Mouse (Mus musculus) stomach, postnatal 0 days (tissue): ENCODE data around the gene Syt14. TPM values are rescaled to one million over a fixed set of nuclear protein-coding genes. Genes with fewer than 3 reads are reported as not detected.

Experiments used
- ATAC-seq: fragments of 200-750 bp; cut with Nextera tagmentation; 2 replicates; pipeline ENCODE4 v1.8.0; 2017; ENCODE audit not compliant: low FRiP score, low TSS enrichment
- DNase-seq: peaks from one replicate; pipeline ENCODE4 v3.0.0-alpha.2; 2016; ENCODE audit warnings: low spot score
- H3K27ac ChIP-seq: fragments of 300-500 bp; sonication (generic); replicated peaks from 2 replicates; pipeline ENCODE4 v1.5.1; 2014; ENCODE audit warnings: mild to moderate bottlenecking, control low read depth
- H3K27me3 ChIP-seq: fragments of 300-500 bp; sonication (generic); 2 replicates; pipeline ENCODE4 v1.6.1; 2014; ENCODE audit warnings: low read length; ENCODE audit not compliant: control insufficient read depth, insufficient read depth
- H3K36me3 ChIP-seq: fragments of 300-500 bp; sonication (generic); 2 replicates; pipeline ENCODE4 v1.6.1; 2014; ENCODE audit warnings: low read length, mixed read lengths; ENCODE audit not compliant: control insufficient read depth, insufficient read depth
- H3K4me1 ChIP-seq: fragments of 300-500 bp; sonication (generic); replicated peaks from 2 replicates; pipeline ENCODE4 v1.6.1; 2014; ENCODE audit warnings: antibody characterized with exemption; ENCODE audit not compliant: control insufficient read depth, insufficient read depth
- H3K4me2 ChIP-seq: fragments of 300-500 bp; sonication (generic); replicated peaks from 2 replicates; pipeline ENCODE4 v1.6.1; 2014; ENCODE audit warnings: low read depth, mild to moderate bottlenecking, control low read depth, moderate library complexity
- H3K4me3 ChIP-seq: fragments of 300-500 bp; sonication (generic); 2 replicates; pipeline ENCODE4 v1.5.1; 2014; ENCODE audit warnings: low read depth, low read length, control low read depth
- H3K9ac ChIP-seq: fragments of 300-500 bp; sonication (generic); 2 replicates; pipeline ENCODE4 v1.6.1; 2014; ENCODE audit warnings: mild to moderate bottlenecking, low read length, control low read depth, mixed read lengths
- H3K9me3 ChIP-seq: fragments of 300-500 bp; sonication (generic); 2 replicates; pipeline ENCODE4 v1.6.1; 2016; ENCODE audit warnings: low read length; ENCODE audit not compliant: control insufficient read depth
- CTCF ChIP-seq: IDR thresholded peaks from 2 replicates; pipeline ENCODE4 v1.5.1; 2016; ENCODE audit warnings: antibody characterized with exemption, low read depth, mild to moderate bottlenecking, moderate library complexity
- EP300 ChIP-seq: optimal IDR thresholded peaks from 2 replicates; pipeline ENCODE3; 2016; ENCODE audit warnings: antibody characterized with exemption
- WGBS: fragments of 180-500 bp; shearing (Covaris S2); extraction: QIAGEN DNeasy Blood & Tissue Kit; methylation state at CpG from one replicate; pipeline ENCODE4 v1.1.7; 2014; 5-methylcytosine and 5-hydroxymethylcytosine counted together
- polyA plus RNA-seq: library from polyadenylated mRNA; unstranded; fragments of >200 nt; fragmentation: Nextera tagmentation; extraction: Ambion mirVana; gene quantifications from 2 replicates; pipeline ENCODE4 v1.2.1, GENCODE M21; 2015

Syt14 gene
- polyA plus RNA-seq, 1 experiment from 2014 or later: 0.17 TPM

GRCm38 (mm10) chr1:192847254-192847653 is 188.3 kb downstream of the Syt14 start:
- no peak overlapping the region for H3K4me3 ChIP-seq
- peaks cover 5% of the 10 kb centered on the region; the same call in 1 of the 2 replicates for H3K4me1 ChIP-seq
- H3K9ac ChIP-seq: no peak overlapping the region
- no peak overlapping the region for H3K4me2 ChIP-seq
- H3K9me3 ChIP-seq: no peaks in the 10 kb centered on the region
- 66% methylated on average over 3 of the region's 3 CpGs for WGBS
- no peak overlapping the region for H3K27ac ChIP-seq
- peaks cover 11% of the 10 kb centered on the region; the same call in 1 of the 2 replicates for H3K36me3 ChIP-seq
- TF ChIP-seq CTCF (no peak), EP300 (no peak)
- no peaks in the 10 kb centered on the region for H3K27me3 ChIP-seq
- DNase-seq (no peak), ATAC-seq (no peak)

Other genes with a start within 250 kb of the Syt14 start
- 5.7 and 6.6 TPM in 2 replicates for gene Sertad4, start 180.0 kb downstream of the Syt14 start, polyA plus RNA-seq
- 2.1 and 2.4 TPM in 2 replicates for gene Diexf, start 94.5 kb upstream of the Syt14 start, polyA plus RNA-seq
- gene Irf6, start 117.3 kb upstream of the Syt14 start, polyA plus RNA-seq: 40.7 and 45.0 TPM in 2 replicates
- 11.4 and 11.7 TPM in 2 replicates for gene A130010J15Rik, start 132.3 kb upstream of the Syt14 start, polyA plus RNA-seq
- gene Traf3ip3, start 165.9 kb upstream of the Syt14 start, polyA plus RNA-seq: 1.8 and 2.8 TPM in 2 replicates
- gene Lamb3, start 171.9 kb upstream of the Syt14 start, polyA plus RNA-seq: 34.9 and 35.5 TPM in 2 replicates
- 2.8 and 3.0 TPM in 2 replicates for gene Hsd11b1, start 228.3 kb upstream of the Syt14 start, polyA plus RNA-seq
- 20.8 and 27.4 TPM in 2 replicates for gene G0s2, start 237.4 kb upstream of the Syt14 start, polyA plus RNA-seq